Mouse (Mus musculus): ENCODE results near the gene Vtn. TPM values are rescaled to one million over a fixed set of nuclear protein-coding genes. Genes with fewer than 3 reads are reported as not detected.
A peak's percentile ranks its signal among the peaks of the same experiment; 100 is the strongest.
"Not testable (repeated sequence)": the region's sequence is repeated elsewhere in the genome, so short reads cannot be mapped to it uniquely, and the experiment has no call there.

The Vtn gene
- polyA plus RNA-seq, 1 experiment from 2014 or later: 1.2 TPM

- no peaks in the 10 kb centered on the region for H3K27me3 ChIP-seq
- no peaks in the 10 kb centered on the region for H3K9me3 ChIP-seq
- H3K9ac ChIP-seq: no peak overlapping the region
- H3K4me2 ChIP-seq: no peak overlapping the region
- peaks cover 98% of the 10 kb centered on the region for H3K36me3 ChIP-seq
- no peak overlapping the region for H3K27ac ChIP-seq
- H3K4me3 ChIP-seq: no peak overlapping the region
- no peaks in the 10 kb centered on the region for H3K4me1 ChIP-seq
- no peak for ATAC-seq (ENCODE audit: borderline replicate concordance, extremely low read depth, low FRiP score, low TSS enrichment)
- 100% methylated on average over 1 of the region's 1 CpGs for WGBS
Measured at GRCm38 (mm10) chr11:78522481-78522997, 23.6 kb downstream of the Vtn start.

GRCm38 (mm10) chr11:78523241-78523955, 24.5 kb downstream of the Vtn start:
- Histone ChIP-seq H3K9ac (no peak overlapping the region), H3K27me3 (no peaks in the 10 kb centered on the region), H3K9me3 (no peaks in the 10 kb centered on the region), H3K27ac (no peak overlapping the region), H3K4me1 (no peaks in the 10 kb centered on the region), H3K4me2 (no peak overlapping the region), H3K4me3 (no peak overlapping the region), H3K36me3 (peaks cover 98% of the 10 kb centered on the region)
- ATAC-seq (ENCODE audit: borderline replicate concordance, extremely low read depth, low FRiP score, low TSS enrichment): no peak
- WGBS: 69% methylated on average over 9 of the region's 9 CpGs

GRCm38 (mm10) chr11:78524838-78525237, 25.9 kb downstream of the Vtn start:
- ATAC-seq (ENCODE audit: borderline replicate concordance, extremely low read depth, low FRiP score, low TSS enrichment): no peak
- WGBS: 63% methylated on average over 2 of the region's 2 CpGs
- 0 out of 2 replicates have a peak overlapping the region, but pooled peaks have one; percentile 2 for H3K27ac ChIP-seq
- H3K9ac ChIP-seq: no peak overlapping the region
- no peak overlapping the region for H3K4me2 ChIP-seq
- no peak overlapping the region for H3K4me3 ChIP-seq
- H3K9me3 ChIP-seq: no peaks in the 10 kb centered on the region
- H3K36me3 ChIP-seq: peaks cover 96% of the 10 kb centered on the region
- no peaks in the 10 kb centered on the region for H3K4me1 ChIP-seq
- H3K27me3 ChIP-seq: no peaks in the 10 kb centered on the region

DNA sequence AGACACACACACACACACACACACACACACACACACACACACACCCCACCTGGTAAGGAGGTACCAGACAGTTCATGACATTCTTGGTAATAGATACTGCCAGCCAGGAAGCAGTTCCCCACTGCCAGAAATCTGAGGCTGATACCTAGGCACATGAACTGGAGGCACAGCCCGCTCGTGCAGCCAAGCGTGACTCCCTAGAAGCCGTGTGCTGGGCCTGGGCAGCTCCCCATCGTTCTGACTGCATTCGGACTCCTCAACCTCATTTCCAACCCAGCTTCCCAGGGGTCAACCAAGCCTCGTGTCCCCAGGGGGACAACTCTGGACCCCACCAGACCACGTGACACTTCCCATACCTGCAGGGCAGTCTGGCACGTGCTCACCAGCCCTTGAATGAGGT, 29.8 kb downstream of the Vtn start:
- Histone ChIP-seq H3K36me3 (peaks cover 67% of the 10 kb centered on the region), H3K27ac (no peak overlapping the region), H3K27me3 (no peaks in the 10 kb centered on the region), H3K4me2 (no peak overlapping the region), H3K9me3 (no peaks in the 10 kb centered on the region), H3K4me3 (no peak overlapping the region), H3K9ac (no peak overlapping the region), H3K4me1 (0 out of 2 replicates have a peak, but pooled peaks cover 3% of the 10 kb centered on the region)
- 87% methylated on average over 9 of the region's 9 CpGs for WGBS
- ATAC-seq (ENCODE audit: borderline replicate concordance, extremely low read depth, low FRiP score, low TSS enrichment): no peak

DNA sequence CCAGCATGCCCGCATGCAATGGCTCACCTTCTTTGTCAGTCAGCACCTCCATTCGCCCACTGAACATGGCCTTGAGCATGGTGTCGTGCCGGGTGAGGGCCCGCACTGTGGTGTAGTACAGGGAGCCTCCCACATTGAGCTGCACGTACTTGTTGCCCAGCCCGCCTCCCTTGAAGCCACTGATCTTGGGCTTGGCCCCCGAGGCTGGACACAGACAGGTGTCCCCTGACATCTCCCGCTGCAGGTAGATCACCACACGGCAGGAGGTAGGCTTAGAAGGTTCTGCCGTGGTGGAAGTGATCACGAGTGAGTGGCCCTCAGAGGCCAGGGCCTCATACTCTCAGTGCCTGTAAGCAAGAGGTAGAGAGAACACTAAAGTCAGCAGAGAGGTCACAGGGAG, 31.1 kb downstream of the Vtn start:
- no peak overlapping the region; the same call in 1 of the 2 replicates for H3K27ac ChIP-seq
- H3K4me3 ChIP-seq: no peak overlapping the region
- peaks cover 54% of the 10 kb centered on the region for H3K36me3 ChIP-seq
- no peaks in the 10 kb centered on the region for H3K9me3 ChIP-seq
- 86% methylated on average over 12 of the region's 12 CpGs for WGBS
- no peaks in the 10 kb centered on the region for H3K27me3 ChIP-seq
- ATAC-seq (ENCODE audit: borderline replicate concordance, extremely low read depth, low FRiP score, low TSS enrichment): no peak
- H3K9ac ChIP-seq: no peak overlapping the region
- H3K4me2 ChIP-seq: no peak overlapping the region
- peaks cover 12% of the 10 kb centered on the region for H3K4me1 ChIP-seq

GRCm38 (mm10) chr11:78531046-78531445, 32.2 kb downstream of the Vtn start:
- no peak for ATAC-seq (ENCODE audit: borderline replicate concordance, extremely low read depth, low FRiP score, low TSS enrichment)
- peak overlapping the region; percentile 16; the same call in 1 of the 2 replicates for H3K4me2 ChIP-seq
- no peaks in the 10 kb centered on the region for H3K27me3 ChIP-seq
- H3K4me3 ChIP-seq: no peak overlapping the region
- H3K27ac ChIP-seq: peak overlapping the region; percentile 64
- H3K9ac ChIP-seq: no peak overlapping the region
- peaks cover 44% of the 10 kb centered on the region for H3K36me3 ChIP-seq
- H3K9me3 ChIP-seq: no peaks in the 10 kb centered on the region
- WGBS: 51% methylated on average over 6 of the region's 6 CpGs
- peaks cover 14% of the 10 kb centered on the region for H3K4me1 ChIP-seq

- H3K36me3 ChIP-seq: peaks cover 39% of the 10 kb centered on the region
- not testable (repeated sequence) for H3K4me3 ChIP-seq; ATAC-seq (ENCODE audit: borderline replicate concordance, extremely low read depth, low FRiP score, low TSS enrichment); H3K9me3 ChIP-seq; H3K27me3 ChIP-seq; H3K9ac ChIP-seq
- H3K27ac ChIP-seq: peak overlapping the region; percentile 64
- WGBS: 81% methylated on average over 9 of the region's 10 CpGs
- H3K4me2 ChIP-seq: peak overlapping the region; percentile 16; the same call in 1 of the 2 replicates
- peaks cover 14% of the 10 kb centered on the region for H3K4me1 ChIP-seq
Measured at GRCm38 (mm10) chr11:78531515-78531914, 32.6 kb downstream of the Vtn start.

DNA sequence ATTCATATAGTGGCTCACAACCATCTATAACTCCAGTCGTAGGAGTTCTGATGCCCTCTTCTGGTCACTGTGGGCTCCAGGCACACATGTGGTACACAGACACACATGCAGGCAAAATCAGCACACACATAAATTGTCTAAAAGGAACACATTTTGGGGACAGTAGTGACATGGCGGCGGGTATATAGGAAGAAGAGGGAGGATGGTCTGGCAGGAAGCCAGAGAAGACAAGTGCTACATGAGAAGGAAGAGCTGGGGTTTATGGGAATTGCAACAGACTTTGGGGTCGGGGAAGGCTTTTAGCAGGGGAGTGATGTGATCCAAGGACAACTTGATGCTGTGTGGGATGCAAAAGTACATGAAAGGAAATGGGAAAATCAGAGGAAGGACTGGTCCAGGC, 35.6 kb downstream of the Vtn start:
- Histone ChIP-seq H3K27ac (peak overlapping the region; percentile 94; the same call in 1 of the 2 replicates), H3K36me3 (peaks cover 18% of the 10 kb centered on the region), H3K4me1 (peaks cover 31% of the 10 kb centered on the region), H3K4me3 (peak overlapping the region; percentile 65), H3K27me3 (no peaks in the 10 kb centered on the region), H3K4me2 (peak overlapping the region; percentile 73), H3K9me3 (no peaks in the 10 kb centered on the region), H3K9ac (no peak overlapping the region)
- no peak for ATAC-seq (ENCODE audit: borderline replicate concordance, extremely low read depth, low FRiP score, low TSS enrichment)
- 63% methylated on average over 4 of the region's 4 CpGs for WGBS

- peak overlapping the region; percentile 65 for H3K4me3 ChIP-seq
- WGBS: under 1% methylated on average over 23 of the region's 23 CpGs
Measured at GRCm38 (mm10) chr11:78535376-78536079, 36.6 kb downstream of the Vtn start.

GRCm38 (mm10) chr11:78536080-78536689, 37.3 kb downstream of the Vtn start, which contains the start of the genes Tnfaip1 and Ift20:
TSS of gene Tnfaip1 (minus strand) at chr11:78536332.
TSS of gene Ift20 (plus strand) at chr11:78536361.
- H3K4me2 ChIP-seq: peak within 1 kb of the TSS; percentile 73
- peak; percentile 98 for ATAC-seq (ENCODE audit: borderline replicate concordance, extremely low read depth, low FRiP score, low TSS enrichment)
- no peaks in the 10 kb centered on the region for H3K9me3 ChIP-seq
- H3K36me3 ChIP-seq: peaks cover 27% of the 10 kb centered on the region
- under 1% methylated on average over 52 of the region's 52 CpGs for WGBS
- H3K27ac ChIP-seq: peak within 1 kb of the TSS; percentile 94
- H3K27me3 ChIP-seq: no peaks in the 10 kb centered on the region
- H3K9ac ChIP-seq: peak within 1 kb of the TSS; percentile 72
- H3K4me1 ChIP-seq: peaks cover 28% of the 10 kb centered on the region
- peak within 1 kb of the TSS; percentile 65 for H3K4me3 ChIP-seq

More at GRCm38 (mm10) chr11:78535376-78536079, 36.6 kb downstream of the Vtn start:
- Histone ChIP-seq H3K36me3 (peaks cover 21% of the 10 kb centered on the region), H3K9me3 (no peaks in the 10 kb centered on the region), H3K27ac (peak overlapping the region; percentile 94), H3K9ac (peak overlapping the region; percentile 70), H3K4me1 (peaks cover 28% of the 10 kb centered on the region), H3K27me3 (no peaks in the 10 kb centered on the region), H3K4me2 (peak overlapping the region; percentile 73)
- peak; percentile 6; the same call in 1 of the 2 replicates for ATAC-seq (ENCODE audit: borderline replicate concordance, extremely low read depth, low FRiP score, low TSS enrichment)

- H3K36me3 ChIP-seq: peaks cover 29% of the 10 kb centered on the region
- ATAC-seq (ENCODE audit: borderline replicate concordance, extremely low read depth, low FRiP score, low TSS enrichment): peak; percentile 10; the same call in 1 of the 2 replicates
- WGBS: 2% methylated on average over 14 of the region's 14 CpGs
Measured at GRCm38 (mm10) chr11:78536690-78537084, 37.8 kb downstream of the Vtn start.

More at GRCm38 (mm10) chr11:78536690-78537084, 37.8 kb downstream of the Vtn start:
- Histone ChIP-seq H3K9ac (peak overlapping the region; percentile 72), H3K27ac (peak overlapping the region; percentile 65), H3K27me3 (no peaks in the 10 kb centered on the region), H3K4me2 (peak overlapping the region; percentile 73), H3K9me3 (no peaks in the 10 kb centered on the region), H3K4me3 (peak overlapping the region; percentile 65), H3K4me1 (peaks cover 28% of the 10 kb centered on the region)
